Mouse (Mus musculus) ovary, postnatal 14 days (tissue): Measurements from ENCODE around the gene Tmem63a.
"Not testable (repeated sequence)": the region's sequence is repeated elsewhere in the genome, so short reads cannot be mapped to it uniquely, and the experiment has no call there.

Experiments used
- DNase-seq: peaks from one replicate; pipeline ENCODE4 v3.0.0; 2022; ENCODE audit warnings: low spot score

Gene Tmem63a

GRCm38 (mm10) chr1:180958797-180959196 is 16.7 kb downstream of the Tmem63a start:
- DNase-seq = no peak

- DNase-seq = no peak
Observed at GRCm38 (mm10) chr1:180965786-180966185, 23.6 kb downstream of the Tmem63a start.

GRCm38 (mm10) chr1:180966542-180966941 is 24.4 kb downstream of the Tmem63a start:
- DNase-seq = no peak

- DNase-seq = no peak
Observed at GRCm38 (mm10) chr1:180967261-180967660, 25.1 kb downstream of the Tmem63a start.

GRCm38 (mm10) chr1:180972941-180973340 is 30.8 kb downstream of the Tmem63a start:
- no peak for DNase-seq

GRCm38 (mm10) chr1:180974126-180974746 is 32.1 kb downstream of the Tmem63a start:
- peak; percentile 32 for DNase-seq

- DNase-seq = peak; percentile 37
Observed at GRCm38 (mm10) chr1:180976110-180976679, 34.1 kb downstream of the Tmem63a start.

- no peak for DNase-seq
Observed at GRCm38 (mm10) chr1:180979484-180980251, 37.5 kb downstream of the Tmem63a start.

GRCm38 (mm10) chr1:180980464-180980863 is 38.3 kb downstream of the Tmem63a start:
- DNase-seq = no peak

GRCm38 (mm10) chr1:180981298-180982046 is 39.3 kb downstream of the Tmem63a start:
- not testable (repeated sequence) for DNase-seq

GRCm38 (mm10) chr1:180986701-180987100 is 44.6 kb downstream of the Tmem63a start:
- DNase-seq = no peak

- peak; percentile 57 for DNase-seq
Observed at GRCm38 (mm10) chr1:180987759-180988158, 45.6 kb downstream of the Tmem63a start.

- no peak for DNase-seq
Observed at GRCm38 (mm10) chr1:180990671-180991070, 48.5 kb downstream of the Tmem63a start.

- DNase-seq = no peak
Observed at GRCm38 (mm10) chr1:180992142-180992541, 50.0 kb downstream of the Tmem63a start.

- no peak for DNase-seq
Observed at GRCm38 (mm10) chr1:181000501-181001092, 58.5 kb downstream of the Tmem63a start.

- no peak for DNase-seq
Observed at GRCm38 (mm10) chr1:181001217-181001616, 59.1 kb downstream of the Tmem63a start.

GRCm38 (mm10) chr1:181001621-181002020 is 59.5 kb downstream of the Tmem63a start:
- DNase-seq = no peak

- DNase-seq = no peak
Observed at GRCm38 (mm10) chr1:181003790-181004189, 61.6 kb downstream of the Tmem63a start.

- DNase-seq = no peak
Observed at GRCm38 (mm10) chr1:181005331-181005730, 63.2 kb downstream of the Tmem63a start.

GRCm38 (mm10) chr1:181007831-181008230 is 65.7 kb downstream of the Tmem63a start:
- DNase-seq = no peak

- no peak for DNase-seq
Observed at GRCm38 (mm10) chr1:181008266-181008665, 66.1 kb downstream of the Tmem63a start.

GRCm38 (mm10) chr1:181009011-181009590 is 67.0 kb downstream of the Tmem63a start:
- no peak for DNase-seq
